Mouse (Mus musculus) v-Abl transformed pro-B cells (cell line): ENCODE results near the gene Pilrb2.
"Not testable (repeated sequence)": the region's sequence is repeated elsewhere in the genome, so short reads cannot be mapped to it uniquely, and the experiment has no call there.

Source experiments
- in situ Hi-C, 2 experiments: fragments of 400-800 bp; cut with MboI; formaldehyde crosslinking; loops; one replicate each; pipeline ENCODE4 v1.15.1; 2025; ENCODE audit not compliant: unreplicated experiment in 2 of 2

Pilrb2 gene

GRCm38 (mm10) chr5:137836611-137837010 is 35.0 kb downstream of the Pilrb2 start:
- in situ Hi-C loops = no loop called here

GRCm38 (mm10) chr5:137835966-137836520 is 35.6 kb downstream of the Pilrb2 start, which contains the start of gene Pilra:
Gene Pilra (minus strand): TSS chr5:137836281.
- in situ Hi-C loops = not testable (repeated sequence)

GRCm38 (mm10) chr5:137833500-137833899 is 38.1 kb downstream of the Pilrb2 start:
- in situ Hi-C loops = no loop called here

GRCm38 (mm10) chr5:137831506-137831905 is 40.1 kb downstream of the Pilrb2 start:
- in situ Hi-C loops = no loop called here

- in situ Hi-C loops = no loop called here
These were observed 40.5 kb downstream of the Pilrb2 start for GRCm38 (mm10) chr5:137831106-137831505.

GRCm38 (mm10) chr5:137830238-137830637 is 41.4 kb downstream of the Pilrb2 start:
- in situ Hi-C loops = no loop called here

GRCm38 (mm10) chr5:137828694-137829093 is 42.9 kb downstream of the Pilrb2 start:
- in situ Hi-C loops = no loop called here

GRCm38 (mm10) chr5:137826421-137826820 is 45.2 kb downstream of the Pilrb2 start:
- in situ Hi-C loops = no loop called here

GRCm38 (mm10) chr5:137825971-137826370 is 45.6 kb downstream of the Pilrb2 start:
- in situ Hi-C loops = no loop called here

GRCm38 (mm10) chr5:137825030-137825429 is 46.6 kb downstream of the Pilrb2 start:
- in situ Hi-C loops = no loop called here

GRCm38 (mm10) chr5:137823455-137824045 is 48.1 kb downstream of the Pilrb2 start:
- in situ Hi-C loops = loop anchor here in 1 of 2 experiments (25.0 kb wide), 1 partner anchor 264 kb away; the partner anchor contains the start of gene Zkscan1

GRCm38 (mm10) chr5:137822602-137823001 is 49.0 kb downstream of the Pilrb2 start:
- in situ Hi-C loops = loop anchor here in 1 of 2 experiments (25.0 kb wide), 1 partner anchor 265 kb away; the partner anchor contains the start of gene Zkscan1

GRCm38 (mm10) chr5:137822126-137822525 is 49.5 kb downstream of the Pilrb2 start:
- in situ Hi-C loops = loop anchor here in 1 of 2 experiments (25.0 kb wide), 1 partner anchor 265 kb away; the partner anchor contains the start of gene Zkscan1

GRCm38 (mm10) chr5:137817466-137818222 is 54.0 kb downstream of the Pilrb2 start:
- in situ Hi-C loops = loop anchor here in 1 of 2 experiments (25.0 kb wide), 1 partner anchor 270 kb away; the partner anchor contains the start of gene Zkscan1
